In genomic region chr12:102827119-102827518, GRCm38 (mm10) we compare ENCODE assay signal across 24 mouse cellular contexts. TPM values are rescaled to one million over a fixed set of nuclear protein-coding genes. Genes with fewer than 3 reads are reported as not detected.
DNase-seq lines count a peak whose midpoint lies in the region; ATAC-seq and TF ChIP-seq lines count a peak whose summit lies in the region.
"Had no signal": no experiment of that assay in that cellular context is flagged by ENCODE, and none has a peak within 500 bp of the region (broad histone marks: within the 10 kb centered on the region; RNA-seq: fewer than 3 reads in every experiment).

No protein-coding gene starts in this region.

- H3K9me3 ChIP-seq in MEL (replicated peaks; ENCODE audit: insufficient read depth, low read length), result no peaks in the 10 kb centered on the region
- no peaks in the 10 kb centered on the region for H3K9me3 ChIP-seq in hindbrain, embryonic 12.5 days (replicated peaks)
- H3K9me3 ChIP-seq: G1E had no signal

- 88% methylated on average over 1 of the region's 1 CpGs for WGBS in hindbrain, embryonic 12.5 days

- H3K4me2 ChIP-seq in hindbrain, embryonic 12.5 days (replicated peaks), result no peak overlapping the region

- H3K27ac ChIP-seq in MEL (ENCODE audit: control insufficient read depth, low read depth, low read length), result no peak overlapping the region
- no peak overlapping the region for H3K27ac ChIP-seq in hindbrain, embryonic 12.5 days

- TF ChIP-seq RAD21 in MEL (IDR thresholded peaks at IDR 0.05; ENCODE audit: low read depth, low read length), result no peak

- ATAC-seq in hindbrain, embryonic 12.5 days (ENCODE audit: low FRiP score), result no peak
- ATAC-seq: activated CD4-positive, CD25-positive, alpha-beta regulatory T cell, adult 4 months; CD4-positive, CD25-positive, alpha-beta regulatory T cell, adult 4 months; Patski had no signal

- no peak overlapping the region for H3K4me3 ChIP-seq in MEL (ENCODE audit: control insufficient read depth in 1 of 2, insufficient read depth in 1 of 2, low read depth in 2 of 2, low read length in 2 of 2)
- H3K4me3 ChIP-seq in hindbrain, embryonic 12.5 days, result no peak overlapping the region

- no peak for TF ChIP-seq EP300 in MEL (IDR thresholded peaks at IDR 0.05; ENCODE audit: low read depth in 1 of 2, low read length in 2 of 2)

- no peak overlapping the region for H3K9ac ChIP-seq in MEL (ENCODE audit: control insufficient read depth, low read depth, low read length, poor library complexity, severe bottlenecking)
- no peak overlapping the region for H3K9ac ChIP-seq in hindbrain, embryonic 12.5 days

- DNase-seq in A20 (ENCODE audit: low read depth, low spot score) (peak; percentile 26), MEL (ENCODE audit: low read depth, low spot score) (peak; percentile 18), MEL-GATA-1-ER (ENCODE audit: extremely low read depth, low read depth) (peak; percentile 3)
- no peak for DNase-seq in cerebellum, adult 9-11 months
- DNase-seq in adrenal gland, postnatal 25 days, result no peak
- DNase-seq: adrenal gland, adult 2 months; adrenal gland, adult 8-10 months; adrenal gland, postnatal 10 days; adrenal gland, postnatal 14 days; adrenal gland, postnatal 36 days; B cell, adult 2 months; cerebellum, adult 11 months; cerebellum, adult 11-12 months; cerebellum, adult 18-20 months; cerebellum, adult 2 months; cerebellum, adult 8-10 months; cerebellum, adult 9-10 months; cerebellum, postnatal 10 days had no signal

- H3K36me3 ChIP-seq in MEL (ENCODE audit: control insufficient read depth in 1 of 2, insufficient read depth in 2 of 2, low read length in 2 of 2), result peaks cover 0 to 8% of the 10 kb centered on the region in 2 experiments; a peak in 2 of 4 replicates
- H3K36me3 ChIP-seq in hindbrain, embryonic 12.5 days, result no peaks in the 10 kb centered on the region; the same call in none of the 2 replicates

- H3K79me2 ChIP-seq in MEL (ENCODE audit: control insufficient read depth, insufficient read depth, low read length, poor library complexity), result 0 out of 2 replicates have a peak, but pooled peaks cover 3% of the 10 kb centered on the region

- TF ChIP-seq POLR2A in MEL (IDR thresholded peaks at IDR 0.05; ENCODE audit: control insufficient read depth in 1 of 2, insufficient read depth in 1 of 2, low read depth in 1 of 2, low read length in 2 of 2, poor library complexity in 1 of 2), result no peak

- H3K4me1 ChIP-seq in MEL (ENCODE audit: control insufficient read depth in 1 of 2, insufficient read depth in 2 of 2, low read length in 2 of 2), result peaks cover 0 to 4% of the 10 kb centered on the region in 2 experiments; a peak in 2 of 4 replicates
- H3K4me1 ChIP-seq in hindbrain, embryonic 12.5 days, result no peaks in the 10 kb centered on the region

- no peaks in the 10 kb centered on the region for H3K27me3 ChIP-seq in MEL (ENCODE audit: control insufficient read depth in 1 of 2, insufficient read depth in 2 of 2, low read length in 2 of 2)
- no peaks in the 10 kb centered on the region for H3K27me3 ChIP-seq in hindbrain, embryonic 12.5 days
- H3K27me3 ChIP-seq: CH12.LX, Patski had no signal

- no peak for TF ChIP-seq CTCF in MEL (IDR thresholded peaks at IDR 0.05 in 2 of 3, conservative IDR thresholded peaks at IDR 0.05 in 1 of 3; ENCODE audit: control insufficient read depth in 1 of 3, insufficient read depth in 1 of 3, low read depth in 2 of 3, low read length in 3 of 3, poor library complexity in 1 of 3, severe bottlenecking in 1 of 3)

TF ChIP-seq in MEL, 35 proteins besides CTCF, POLR2A, EP300 and RAD21:
- TF ChIP-seq ETS1 (IDR thresholded peaks at IDR 0.05; ENCODE audit: low read depth, low read length) (0 out of 2 replicates have a peak, but pooled peaks have one; percentile 4), NELFE (IDR thresholded peaks at IDR 0.05; ENCODE audit: low read depth, low read length) (no peak), MXI1 (IDR thresholded peaks at IDR 0.05; ENCODE audit: low read depth, low read length) (no peak), MEF2A (IDR thresholded peaks at IDR 0.05; ENCODE audit: extremely low read depth, insufficient replicate concordance, low read depth, low read length, poor library complexity, severe bottlenecking) (peak; percentile 65; the same call in 1 of the 2 replicates), ZMIZ1 (IDR thresholded peaks at IDR 0.05; ENCODE audit: low read depth, low read length) (no peak), USF2 (IDR thresholded peaks at IDR 0.05; ENCODE audit: borderline replicate concordance in 1 of 2, insufficient read depth in 1 of 2, low read depth in 1 of 2, low read length in 2 of 2) (no peak), ZNF384 (IDR thresholded peaks at IDR 0.05; ENCODE audit: low read depth, low read length) (peak; percentile 80)

RNA-seq across cellular contexts. Expression of gene Btbd7, which starts 51.2 kb away (rescaled TPM):
- 8.4 and 8.5 TPM in 2 replicates for total RNA-seq in MEL (2012; rRNA removed)
- 10 to 100 TPM in 1 of 2 experiments, not detected in 1; 14.3 TPM for polyA plus RNA-seq in MEL (2012; ENCODE audit: insufficient read depth in 1 of 2, insufficient read length in 2 of 2, low read depth in 1 of 2, low replicate concordance in 2 of 2, missing spikeins in 1 of 2)
- total RNA-seq in adrenal gland, postnatal 25 days (2021), result 60.1 and 65.3 TPM in 2 replicates
- 27.5 and 27.9 TPM in 2 replicates for polyA plus RNA-seq in hindbrain, embryonic 12.5 days (2016; fragmentation: Nextera tagmentation; extraction: Ambion mirVana)

Comparison
In these comparisons a context has a peak if more than half of its experiments do, and no peak if none do; other contexts are left out.
1. DNase-seq: peak in A20 (single experiment), MEL (single experiment) and MEL-GATA-1-ER (single experiment); none in cerebellum, adult 9-11 months (single experiment) and adrenal gland, postnatal 25 days (single experiment).